Mouse (Mus musculus): ENCODE measurements around the gene Bicra.

Bicra gene

GRCm38 (mm10) chr7:15945721-15946536 lies 101.8 kb downstream of the Bicra start, which contains the start of gene Nop53:
Nop53 (minus strand) TSS chr7:15946074.
- DNase-seq (ENCODE audit: low spot score in 2 of 2) = peak; percentile 92 to 97

GRCm38 (mm10) chr7:15945211-15945610 lies 102.5 kb downstream of the Bicra start:
- no peak for DNase-seq (ENCODE audit: low spot score in 2 of 2)

- no peak for DNase-seq (ENCODE audit: low spot score in 2 of 2)
Observed at GRCm38 (mm10) chr7:15944311-15944710, 103.4 kb downstream of the Bicra start.

- DNase-seq (ENCODE audit: low spot score in 2 of 2) = no peak
Observed at GRCm38 (mm10) chr7:15938621-15939020, 109.1 kb downstream of the Bicra start.

- DNase-seq (ENCODE audit: low spot score in 2 of 2) = no peak
Observed at GRCm38 (mm10) chr7:15937491-15937890, 110.2 kb downstream of the Bicra start.

GRCm38 (mm10) chr7:15933437-15934359 lies 114.0 kb downstream of the Bicra start:
- DNase-seq (ENCODE audit: low spot score in 2 of 2) = peak; percentile 71 to 89

- DNase-seq (ENCODE audit: low spot score in 2 of 2) = no peak
Observed at GRCm38 (mm10) chr7:15931635-15932034, 116.1 kb downstream of the Bicra start.

- no peak for DNase-seq (ENCODE audit: low spot score in 2 of 2)
Observed at GRCm38 (mm10) chr7:15930543-15930942, 117.2 kb downstream of the Bicra start.

- peak; percentile 59 to 65 for DNase-seq (ENCODE audit: low spot score in 2 of 2)
Observed at GRCm38 (mm10) chr7:15929910-15930309, 117.8 kb downstream of the Bicra start.

GRCm38 (mm10) chr7:15922220-15922773 lies 125.4 kb downstream of the Bicra start, which contains the start of gene Selenow:
Selenow (minus strand) TSS chr7:15922402.
- DNase-seq (ENCODE audit: low spot score in 2 of 2) = peak; percentile 90 to 94

GRCm38 (mm10) chr7:15921796-15922195 lies 125.9 kb downstream of the Bicra start:
- peak in 1 of 2 experiments; percentile 69 for DNase-seq (ENCODE audit: low spot score in 2 of 2)
